Mouse (Mus musculus): ENCODE results near the gene Tbck. TPM values are rescaled to one million over a fixed set of nuclear protein-coding genes. Genes with fewer than 3 reads are reported as not detected.

Gene Tbck
- total and polyA plus RNA-seq, 3 experiments = 3.7 to 14.0 (median 13.4) TPM

DNA sequence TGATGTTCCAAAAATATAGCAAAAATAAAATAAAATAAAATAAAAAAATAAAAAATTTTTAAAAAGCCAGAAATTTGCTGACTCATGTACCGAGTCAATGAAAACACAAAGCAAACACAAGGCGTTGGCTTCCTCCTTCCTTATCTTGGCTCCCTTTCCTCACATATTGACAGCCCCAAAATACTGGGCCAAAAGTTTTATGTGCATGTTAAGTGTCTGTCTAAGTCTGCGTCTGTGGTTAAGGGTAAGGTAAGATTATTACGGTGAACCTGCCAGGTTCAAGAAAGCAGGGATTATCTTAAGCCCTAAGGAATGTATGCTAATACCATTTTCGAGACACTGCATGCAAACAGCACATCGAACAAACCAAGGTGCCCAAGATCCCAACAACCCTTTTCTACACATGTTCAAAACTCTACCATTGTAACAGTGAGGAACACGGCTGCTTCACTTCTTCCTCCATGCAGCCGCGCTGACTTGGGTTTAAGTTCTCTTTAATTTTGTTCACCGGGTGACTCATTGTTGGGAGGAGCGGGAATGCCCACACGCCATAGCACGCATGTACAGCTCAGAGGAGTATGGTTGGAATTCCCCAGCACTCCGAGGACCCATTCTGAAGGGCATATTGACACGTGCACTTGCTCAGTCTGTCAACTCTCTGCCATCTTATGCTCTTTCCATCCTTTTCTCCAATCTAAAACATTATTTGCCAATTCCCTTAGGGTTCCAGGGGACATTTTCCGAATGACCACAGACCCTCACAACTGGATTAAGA lies 203.3 kb downstream of the Tbck start:
- H3K27ac ChIP-seq = no peak overlapping the region
- no peak overlapping the region for H3K4me3 ChIP-seq
- no peaks in the 10 kb centered on the region for H3K79me2 ChIP-seq (replicated peaks; ENCODE audit: control insufficient read depth, insufficient read depth, low read length)
- H3K9ac ChIP-seq (ENCODE audit: low read depth, low read length) = no peak overlapping the region
- no peaks in the 10 kb centered on the region for H3K4me1 ChIP-seq (ENCODE audit: control insufficient read depth, insufficient read depth, low read length)
- no peak for DNase-seq
- no peaks in the 10 kb centered on the region for H3K36me3 ChIP-seq (ENCODE audit: control insufficient read depth, insufficient read depth, low read length)
- 81% methylated on average over 16 of the region's 16 CpGs for WGBS
- intact Hi-C loops (cut with DNase I) = no loop called here
- H3K27me3 ChIP-seq (ENCODE audit: control insufficient read depth, insufficient read depth, low read length) = no peaks in the 10 kb centered on the region
- TF ChIP-seq CTCF (IDR thresholded peaks at IDR 0.05) = no peak
- TF ChIP-seq POLR2A (IDR thresholded peaks at IDR 0.05; ENCODE audit: insufficient read depth, low read depth, low read length) = no peak
- TF ChIP-seq EP300 (IDR thresholded peaks at IDR 0.05; ENCODE audit: insufficient read depth, low read depth, low read length) = no peak

Other genes with a start within 250 kb of the Tbck start
- gene Gimd1, start 54.3 kb upstream of the Tbck start, total RNA-seq (2021) = not detected
- gene Gimd1, start 54.3 kb upstream of the Tbck start, polyA plus RNA-seq (2012; rRNA removed) = not detected in 2 replicates
- gene Aimp1, start 226 bp downstream of the Tbck start, total RNA-seq (2021) = 10 to 100 TPM; 45.7 to 57.7 TPM
- 18.8 and 27.3 TPM in 2 replicates for gene Aimp1, start 226 bp downstream of the Tbck start, polyA plus RNA-seq (2012; rRNA removed)

Data from heart, adult 2 months (tissue).